Mouse (Mus musculus): ENCODE results near the gene Edf1.

DNA sequence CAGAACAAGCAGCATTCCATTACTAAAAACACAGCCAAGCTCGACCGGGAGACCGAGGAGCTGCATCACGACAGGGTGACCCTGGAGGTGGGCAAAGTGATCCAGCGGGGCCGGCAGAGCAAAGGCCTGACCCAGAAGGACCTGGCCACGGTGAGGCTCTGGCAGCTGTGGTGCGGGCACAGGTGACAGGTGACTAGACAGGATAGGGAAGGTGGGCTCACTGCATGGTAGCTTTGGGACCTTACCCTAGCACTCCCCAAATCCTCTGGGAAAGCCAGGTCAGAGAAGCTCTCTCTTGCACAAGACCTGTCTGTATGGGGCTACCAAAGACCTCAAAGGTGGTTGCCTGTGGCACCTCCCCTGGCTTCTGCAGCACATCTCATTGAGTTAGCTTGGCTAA, 2.9 kb downstream of the Edf1 start:
- no peak for TF ChIP-seq CTCF (IDR thresholded peaks at IDR 0.05; ENCODE audit: low read depth, low read length)
- no peak for TF ChIP-seq GATA1 (IDR thresholded peaks at IDR 0.05; ENCODE audit: borderline replicate concordance, low read length)
- no peak for TF ChIP-seq POLR2AphosphoS5 (IDR thresholded peaks at IDR 0.05; ENCODE audit: insufficient replicate concordance, low read depth, low read length)
- TF ChIP-seq GATA2 (IDR thresholded peaks at IDR 0.05; ENCODE audit: borderline replicate concordance, low read depth, low read length), result no peak
- no peak for TF ChIP-seq TAL1 (conservative IDR thresholded peaks at IDR 0.05; ENCODE audit: low read depth, low read length)
